Mouse (Mus musculus) bone marrow, adult 2 months (tissue): ENCODE data around the gene Sept10.

Source experiments
- CTCF ChIP-seq: fragments of 200-500 bp; IDR thresholded peaks from 2 replicates; pipeline ENCODE4 v1.5.1; 2011; ENCODE audit warnings: low read length, control low read depth; ENCODE audit not compliant: control insufficient read depth, insufficient read depth
- POLR2A ChIP-seq: fragments of 200-500 bp; IDR thresholded peaks from 2 replicates; pipeline ENCODE4 v1.6.1; 2011; ENCODE audit warnings: low read depth, mild to moderate bottlenecking, control low read depth, low read length, borderline replicate concordance; ENCODE audit not compliant: control insufficient read depth

DNA sequence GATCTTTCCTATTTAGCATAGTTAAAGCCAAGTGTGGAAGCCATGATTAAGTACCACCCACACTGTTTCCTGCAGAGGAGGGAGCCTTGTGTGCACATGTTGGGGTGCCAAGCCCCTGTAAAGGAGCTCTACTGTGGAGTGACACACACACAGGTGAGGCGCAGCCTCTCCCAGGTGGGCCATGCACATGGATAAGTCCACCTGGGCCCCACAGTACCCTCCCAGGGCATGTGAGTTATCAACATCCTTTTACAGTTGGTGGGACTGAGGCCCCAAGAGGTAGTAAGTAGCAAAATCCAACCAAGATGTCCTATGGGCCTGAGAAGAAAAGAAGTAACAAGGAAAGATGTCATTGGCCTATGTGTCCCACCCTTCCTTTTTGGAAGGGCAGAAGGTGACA, 102.6 kb downstream of the Sept10 start:
- TF ChIP-seq POLR2A (no peak), CTCF (no peak)
